Mouse (Mus musculus) ES-Bruce4 (cell line): ENCODE measurements at regions not wholly inside any gene's neighbourhood (a gene's known extent, or its start where the extent isn't known, plus 50 kb on each side); places are given as distances from the start of the nearest gene placed in this dataset.

ENCODE experiments used
- CTCF ChIP-seq: IDR thresholded peaks from one replicate; pipeline ENCODE4 v1.8.1; 2011; ENCODE audit warnings: low read depth, low read length
- EP300 ChIP-seq: IDR thresholded peaks from 2 replicates; pipeline ENCODE4 v1.6.1; 2011; ENCODE audit warnings: low read depth, low read length; ENCODE audit not compliant: insufficient read depth
- POLR2A ChIP-seq: IDR thresholded peaks from one replicate; pipeline ENCODE4 v1.8.1; 2011; ENCODE audit warnings: low read length; ENCODE audit not compliant: insufficient read depth

GRCm38 (mm10) chr12:106379151-106379594 lies 369.1 kb downstream of the Vrk1 start:
- TF ChIP-seq POLR2A (no peak), CTCF (peak; percentile 72), EP300 (no peak)
